Mouse (Mus musculus) brain, adult 2 months (tissue): ENCODE measurements around the gene Ssr1.

Source experiments
- DNase-seq: peaks from one replicate; pipeline ENCODE4 v3.0.0; 2011; ENCODE audit warnings: low read depth, low spot score

The Ssr1 gene

DNA sequence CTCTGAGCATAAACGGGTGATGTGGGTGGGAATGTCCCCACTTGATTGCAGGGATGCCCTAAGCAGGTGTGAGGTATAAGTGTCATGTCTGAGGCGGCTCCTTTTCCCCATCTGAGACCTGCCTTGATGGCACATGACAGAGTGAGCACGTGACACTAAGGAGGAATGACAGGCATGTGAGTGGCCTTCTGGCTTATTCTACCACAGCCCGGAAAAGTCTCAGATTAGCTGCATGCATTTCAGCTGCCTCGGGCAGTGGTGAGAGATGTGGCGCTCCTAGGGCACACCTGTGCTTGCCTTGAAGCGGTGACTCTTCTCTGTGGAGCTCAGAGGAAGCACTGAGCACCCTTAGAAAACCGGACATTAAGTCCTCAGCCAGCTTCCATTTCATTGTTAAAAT, 48.6 kb downstream of the Ssr1 start:
- no peak for DNase-seq

DNA sequence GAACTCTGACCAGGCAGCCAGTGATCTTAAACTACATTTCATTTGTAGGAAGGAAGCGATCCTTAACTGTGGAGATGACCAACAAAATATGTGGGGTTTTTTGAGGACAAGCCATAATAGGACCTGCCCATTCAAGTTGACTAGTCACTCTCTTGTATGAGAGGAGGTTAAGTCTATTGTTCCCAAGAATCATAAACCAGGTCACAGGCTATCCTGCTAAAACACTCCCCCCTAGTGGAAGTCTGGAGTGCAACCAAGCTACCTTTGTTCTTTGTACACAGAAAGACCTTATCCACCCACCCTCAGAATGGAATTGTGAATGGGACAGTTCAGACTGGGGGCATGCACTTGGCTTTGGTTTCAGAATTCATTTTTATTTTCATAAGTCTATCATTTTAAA, 49.7 kb downstream of the Ssr1 start:
- peak; percentile 55 for DNase-seq

DNA sequence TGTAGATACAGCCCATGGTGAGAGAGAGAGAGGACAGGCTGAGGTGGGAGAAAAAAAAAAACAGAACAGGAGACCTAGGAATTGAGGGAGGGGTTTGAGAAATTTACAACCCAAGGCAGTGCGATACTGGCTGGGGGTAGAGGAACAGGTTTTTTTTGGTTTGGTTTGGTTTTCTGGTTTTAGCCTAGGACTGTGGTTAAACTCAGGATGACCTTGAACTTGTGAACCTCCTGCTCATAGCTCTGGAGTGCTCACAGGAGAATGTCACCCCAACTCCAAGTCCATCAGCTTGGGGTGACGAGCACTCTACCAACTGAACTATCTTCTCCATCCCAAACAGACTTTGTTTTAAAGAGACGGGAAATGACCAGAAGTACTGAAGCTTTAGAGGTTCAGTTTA, 50.6 kb downstream of the Ssr1 start:
- DNase-seq = no peak

DNA sequence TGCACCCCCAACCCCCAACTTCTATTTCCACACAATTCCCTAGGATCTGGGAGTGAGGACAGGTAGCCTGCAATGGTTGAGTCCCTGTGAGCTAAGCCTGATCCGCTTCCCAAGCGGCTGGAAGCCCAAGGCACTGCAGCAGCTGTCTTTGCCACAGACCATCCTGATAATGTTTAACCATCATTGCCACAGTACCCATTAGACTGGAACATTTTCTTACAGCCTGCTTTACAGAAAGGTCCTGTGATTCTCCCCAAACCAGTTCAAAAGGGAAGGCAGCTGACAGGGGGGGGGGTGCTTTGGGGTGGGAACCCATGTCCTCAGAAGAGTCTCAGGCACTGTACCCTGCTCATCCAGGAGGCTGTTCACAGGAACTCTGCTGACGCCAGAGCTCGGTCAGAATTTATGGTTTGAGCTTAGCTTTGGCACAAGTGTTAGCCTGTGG, 51.1 kb downstream of the Ssr1 start:
- DNase-seq = no peak

DNA sequence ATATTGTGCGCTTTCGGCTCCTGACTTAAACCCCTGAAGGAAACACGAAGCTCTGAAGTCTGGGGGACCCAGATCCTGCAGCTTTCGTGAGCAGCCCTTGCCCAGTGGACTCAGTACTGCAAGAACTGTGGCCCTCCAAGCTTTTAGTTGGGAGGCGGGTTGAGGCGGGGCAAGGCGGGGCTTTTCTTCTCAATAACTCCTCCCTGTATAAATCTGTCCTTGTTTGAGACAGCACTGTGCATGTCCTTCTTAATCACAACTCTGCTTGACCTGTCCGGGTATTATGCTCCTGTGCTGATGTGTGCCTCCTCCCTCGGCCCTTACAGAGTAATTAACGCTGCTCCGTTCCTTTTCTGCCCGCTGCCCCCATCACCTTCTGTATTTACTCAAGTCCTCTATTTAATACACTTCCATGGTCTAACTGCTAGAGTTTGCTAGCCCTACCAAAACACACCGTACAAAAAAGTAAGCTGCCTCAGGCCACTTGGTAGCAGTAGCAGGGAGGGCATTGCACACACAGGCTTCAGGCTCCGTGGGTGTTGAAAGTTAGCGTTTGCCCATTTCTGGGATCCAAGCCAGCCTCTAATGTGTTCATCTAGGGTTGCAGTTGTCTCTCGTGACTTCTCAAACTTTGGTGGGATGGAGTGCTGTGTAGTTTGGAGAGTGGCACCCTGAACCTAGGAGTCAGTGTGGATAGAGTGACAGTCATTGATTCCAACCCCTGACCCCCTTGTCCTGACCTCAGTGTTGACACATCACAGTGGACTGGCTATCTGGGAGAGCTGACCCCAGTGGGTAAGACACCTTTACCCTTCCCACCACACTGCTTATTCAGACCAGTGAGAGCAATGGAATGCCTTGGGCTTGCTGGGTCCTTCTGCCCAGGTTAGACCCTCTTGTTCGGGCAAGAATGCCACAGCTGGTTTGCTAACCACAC, 51.8 kb downstream of the Ssr1 start:
- no peak for DNase-seq

DNA sequence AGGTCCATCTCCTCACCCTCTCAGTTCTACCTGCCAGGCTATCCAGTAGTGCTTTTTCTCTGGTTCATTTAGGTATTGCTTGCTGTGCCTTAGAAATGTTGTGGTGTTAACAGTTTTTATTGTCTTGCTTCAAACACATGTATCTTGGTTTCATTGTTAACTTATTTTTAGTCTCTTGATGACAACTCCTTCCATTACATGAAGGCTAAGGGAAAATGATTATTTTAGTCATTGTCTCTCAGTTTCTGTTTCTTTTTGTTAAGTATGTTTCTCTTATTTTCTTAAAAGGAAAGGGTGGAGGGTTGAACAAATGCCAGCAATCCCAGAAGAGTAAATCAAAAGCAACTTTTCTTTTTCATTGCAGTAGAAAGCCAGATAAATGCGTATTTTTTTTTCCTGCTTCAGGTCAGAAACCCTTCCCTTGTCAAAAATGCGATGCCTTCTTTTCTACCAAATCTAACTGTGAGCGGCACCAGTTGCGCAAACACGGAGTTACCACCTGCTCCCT, 52.8 kb downstream of the Ssr1 start:
- no peak for DNase-seq

DNA sequence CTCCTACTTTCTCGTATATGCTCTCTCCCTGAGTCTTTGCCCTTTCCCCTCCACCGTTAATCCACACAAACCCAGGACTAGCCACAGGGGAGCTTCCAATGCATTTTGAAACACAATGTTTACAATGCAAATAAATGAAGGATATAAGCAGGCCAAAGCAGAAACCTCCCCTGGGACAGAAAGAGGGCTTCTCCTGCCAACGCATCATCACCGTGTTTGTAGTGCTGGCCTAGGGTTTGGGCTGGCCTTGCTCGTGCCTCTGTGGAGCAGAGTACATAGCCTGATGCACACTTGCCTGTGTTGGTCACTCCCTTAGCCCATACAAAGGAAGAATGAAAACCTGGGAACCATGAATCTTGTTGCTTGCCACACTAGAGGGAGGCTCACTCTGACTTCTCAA, 53.4 kb downstream of the Ssr1 start:
- no peak for DNase-seq

DNA sequence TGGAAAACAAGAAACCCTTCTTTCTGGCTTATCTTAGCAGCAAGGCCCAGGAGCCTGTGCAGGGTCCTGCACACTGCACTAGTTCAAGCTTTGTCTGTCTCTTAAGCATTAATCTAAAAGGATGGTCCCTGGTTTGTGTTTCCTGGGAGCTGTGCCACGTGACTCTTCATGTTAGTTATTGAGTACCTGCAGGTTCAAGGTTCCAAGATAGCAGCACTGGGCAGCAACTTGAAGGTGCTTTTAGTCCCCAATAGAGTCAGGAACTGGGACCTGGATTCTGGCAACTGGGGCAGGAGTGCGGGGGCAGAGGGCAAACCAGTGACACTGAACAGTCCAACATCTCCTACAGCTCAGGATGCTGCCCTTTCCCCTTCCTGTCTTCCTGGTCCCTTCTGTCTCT, 53.9 kb downstream of the Ssr1 start:
- DNase-seq = no peak

DNA sequence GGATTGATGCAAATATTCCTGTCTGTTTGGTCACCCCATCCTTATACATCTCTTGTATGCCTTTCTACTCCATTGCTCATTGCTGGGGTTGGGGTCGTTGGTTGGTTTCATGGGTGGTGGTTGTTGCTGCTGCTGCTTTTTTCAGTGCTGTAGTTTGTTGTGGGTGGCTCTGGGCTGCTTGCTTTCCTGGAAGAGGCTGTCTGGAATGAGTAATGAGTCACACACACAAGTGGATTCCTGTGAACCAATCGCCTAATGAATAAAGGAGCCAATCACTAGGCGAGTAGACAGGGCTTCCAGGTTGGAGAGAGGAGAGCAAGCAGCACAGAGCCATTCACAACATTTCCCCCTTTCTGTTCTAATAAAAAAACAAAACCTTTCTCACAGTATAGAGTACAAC, 57.7 kb downstream of the Ssr1 start:
- no peak for DNase-seq

DNA sequence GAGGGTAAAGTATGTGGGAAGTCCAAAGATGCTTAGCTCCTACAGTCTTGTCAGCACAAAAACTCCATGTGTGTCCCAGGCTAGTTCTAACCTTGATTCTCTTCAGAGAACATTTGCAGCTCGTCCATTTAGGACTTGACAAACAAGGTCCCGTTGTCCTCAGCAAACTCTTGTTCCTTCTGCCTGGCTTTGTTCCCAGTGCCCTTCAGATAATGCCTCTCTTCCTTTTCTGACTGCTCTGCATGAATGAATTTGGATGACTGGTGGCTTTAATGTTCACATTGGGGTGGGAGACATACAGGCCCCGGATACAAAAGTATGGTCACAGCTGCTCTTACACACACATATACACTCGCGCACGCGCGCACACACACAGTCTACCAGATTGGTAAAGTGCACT, 59.1 kb downstream of the Ssr1 start:
- DNase-seq = no peak

DNA sequence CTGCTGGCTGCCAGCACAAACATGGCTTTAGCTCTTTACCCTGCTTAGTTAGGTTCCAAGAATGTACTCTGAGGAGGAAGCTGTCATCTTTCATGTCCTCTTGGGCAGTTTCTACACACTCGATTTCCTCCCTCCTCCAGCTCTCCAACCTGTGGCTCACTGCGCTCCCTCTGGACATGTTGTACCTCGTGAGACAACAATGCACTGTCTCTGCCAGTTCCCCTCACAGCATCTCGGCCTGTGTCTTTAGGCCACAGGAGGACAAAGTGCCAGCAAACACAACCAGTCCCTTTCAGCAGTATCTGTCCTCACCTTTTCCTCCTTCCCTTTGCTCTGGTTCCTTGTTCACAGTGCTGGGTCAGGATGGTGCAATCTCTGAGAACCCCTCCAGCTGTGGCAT, 59.9 kb downstream of the Ssr1 start:
- DNase-seq = no peak

DNA sequence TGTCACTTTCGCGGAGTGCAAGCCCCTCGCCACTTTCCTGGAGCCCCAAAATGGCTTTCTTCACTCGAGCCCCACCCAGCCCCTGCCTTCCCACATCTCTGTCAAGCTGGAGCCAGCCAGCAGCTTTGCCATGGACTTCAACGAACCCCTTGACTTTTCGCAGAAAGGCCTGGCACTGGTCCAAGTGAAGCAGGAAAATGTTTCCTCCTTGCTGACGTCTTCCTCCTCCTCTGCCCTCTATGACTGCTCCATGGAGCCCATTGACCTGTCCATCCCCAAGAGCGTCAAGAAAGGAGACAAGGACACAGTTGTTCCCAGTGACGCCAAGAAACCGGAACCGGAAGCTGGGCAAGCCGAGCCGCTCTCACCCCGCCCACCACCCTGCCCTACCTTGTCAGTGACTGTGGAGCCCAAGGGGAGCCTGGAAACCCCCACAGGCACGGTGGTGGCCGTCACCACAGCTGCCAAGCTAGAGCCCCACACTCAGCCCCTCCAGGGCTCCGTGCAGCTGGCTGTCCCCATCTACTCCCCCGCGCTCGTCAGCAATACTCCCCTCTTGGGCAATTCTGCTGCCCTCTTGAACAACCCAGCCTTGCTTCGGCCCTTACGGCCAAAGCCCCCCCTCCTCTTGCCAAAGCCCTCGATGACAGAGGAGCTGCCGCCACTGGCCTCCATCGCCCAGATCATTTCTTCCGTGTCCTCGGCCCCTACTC, 62.7 kb downstream of the Ssr1 start:
- no peak for DNase-seq

DNA sequence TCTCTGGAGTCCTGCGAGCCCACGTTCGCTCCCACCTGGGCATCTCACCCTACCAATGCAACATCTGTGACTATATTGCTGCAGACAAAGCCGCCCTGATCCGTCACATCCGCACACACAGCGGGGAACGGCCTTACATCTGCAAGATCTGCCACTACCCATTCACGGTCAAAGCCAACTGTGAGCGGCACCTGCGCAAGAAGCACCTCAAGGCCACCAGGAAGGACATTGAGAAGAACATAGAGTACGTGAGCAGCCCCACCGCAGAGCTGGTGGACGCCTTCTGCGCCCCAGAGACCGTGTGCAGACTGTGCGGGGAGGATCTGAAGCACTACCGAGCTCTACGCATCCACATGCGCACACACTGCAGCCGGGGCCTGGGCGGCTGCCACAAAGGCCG, 63.4 kb downstream of the Ssr1 start:
- DNase-seq = no peak

DNA sequence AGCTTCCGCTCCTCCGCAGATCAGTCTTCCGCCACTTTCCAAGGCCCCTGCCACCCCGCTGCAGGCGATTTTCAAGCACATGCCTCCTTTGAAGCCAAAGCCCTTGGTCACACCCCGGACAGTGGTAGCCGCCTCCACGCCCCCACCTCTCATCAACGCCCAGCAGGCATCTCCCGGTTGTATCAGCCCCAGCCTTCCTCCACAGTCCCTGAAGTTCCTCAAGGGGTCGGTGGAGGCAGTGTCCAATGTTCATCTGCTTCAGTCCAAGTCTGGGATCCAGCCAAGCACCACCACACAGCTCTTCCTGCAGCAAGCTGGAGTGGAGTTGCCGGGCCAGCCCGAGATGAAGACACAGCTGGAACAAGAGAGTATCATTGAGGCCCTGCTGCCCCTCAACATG, 63.9 kb downstream of the Ssr1 start:
- no peak for DNase-seq

DNA sequence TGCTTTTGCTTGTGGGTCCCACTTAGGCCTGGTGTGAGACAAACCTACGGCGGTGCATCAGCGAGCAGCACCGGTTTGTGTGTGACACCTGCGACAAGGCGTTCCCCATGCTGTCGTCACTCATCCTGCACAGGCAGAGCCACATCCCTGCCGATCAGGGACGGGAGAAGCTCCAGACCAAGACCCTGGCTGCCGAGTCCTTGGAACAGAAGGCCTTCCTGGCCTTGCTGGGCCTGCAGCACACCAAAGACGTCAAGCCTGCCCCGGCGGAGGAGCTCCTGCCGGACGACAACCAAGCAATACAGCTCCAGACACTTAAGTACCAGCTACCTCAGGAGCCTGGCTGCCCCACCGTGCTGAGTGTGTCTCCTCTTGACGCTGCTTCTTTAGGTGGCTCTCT, 64.5 kb downstream of the Ssr1 start:
- no peak for DNase-seq

DNA sequence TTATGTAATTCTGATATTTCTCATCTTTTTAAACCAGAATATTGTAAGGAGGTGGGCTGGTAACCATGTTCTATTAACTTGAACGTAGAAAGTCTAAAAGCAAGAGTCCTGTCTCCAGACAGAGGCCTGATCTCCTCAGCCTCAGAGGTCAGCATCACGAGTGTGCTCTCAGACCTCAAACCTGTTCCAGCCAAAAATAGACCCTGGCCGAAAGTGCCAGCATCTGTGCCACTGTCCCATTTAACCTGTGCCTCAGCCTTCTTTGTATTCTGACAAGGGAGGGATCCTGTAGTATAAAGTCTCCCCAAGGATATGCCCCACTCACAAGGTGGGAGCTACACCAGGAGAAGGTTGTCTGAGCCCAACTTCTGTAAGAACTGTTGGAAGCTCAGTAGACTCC, 67.6 kb downstream of the Ssr1 start:
- DNase-seq = no peak

DNA sequence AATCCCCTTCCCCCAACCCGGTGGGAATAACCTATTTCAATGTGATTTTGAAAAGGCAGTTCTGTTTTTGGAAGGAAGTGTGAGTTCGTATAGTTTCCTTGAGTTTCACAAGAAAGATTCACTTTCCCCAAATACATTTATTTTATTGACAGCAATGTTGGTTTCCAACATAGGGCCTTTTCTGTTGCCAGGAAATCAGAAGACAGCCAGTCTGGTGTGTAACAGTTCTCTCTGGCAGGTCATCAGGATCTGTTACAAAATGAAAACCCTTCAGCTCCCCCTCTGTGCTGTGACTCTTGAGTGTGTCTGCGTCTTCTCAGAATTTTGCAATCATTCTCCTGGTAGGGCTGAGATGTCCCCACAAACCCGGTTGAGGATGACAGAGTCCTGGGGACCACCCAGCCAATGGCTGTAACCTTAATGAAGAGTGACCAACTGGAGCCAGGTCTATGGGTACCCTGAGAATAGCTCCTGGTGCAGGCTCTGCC, 69.5 kb downstream of the Ssr1 start:
- no peak for DNase-seq

DNA sequence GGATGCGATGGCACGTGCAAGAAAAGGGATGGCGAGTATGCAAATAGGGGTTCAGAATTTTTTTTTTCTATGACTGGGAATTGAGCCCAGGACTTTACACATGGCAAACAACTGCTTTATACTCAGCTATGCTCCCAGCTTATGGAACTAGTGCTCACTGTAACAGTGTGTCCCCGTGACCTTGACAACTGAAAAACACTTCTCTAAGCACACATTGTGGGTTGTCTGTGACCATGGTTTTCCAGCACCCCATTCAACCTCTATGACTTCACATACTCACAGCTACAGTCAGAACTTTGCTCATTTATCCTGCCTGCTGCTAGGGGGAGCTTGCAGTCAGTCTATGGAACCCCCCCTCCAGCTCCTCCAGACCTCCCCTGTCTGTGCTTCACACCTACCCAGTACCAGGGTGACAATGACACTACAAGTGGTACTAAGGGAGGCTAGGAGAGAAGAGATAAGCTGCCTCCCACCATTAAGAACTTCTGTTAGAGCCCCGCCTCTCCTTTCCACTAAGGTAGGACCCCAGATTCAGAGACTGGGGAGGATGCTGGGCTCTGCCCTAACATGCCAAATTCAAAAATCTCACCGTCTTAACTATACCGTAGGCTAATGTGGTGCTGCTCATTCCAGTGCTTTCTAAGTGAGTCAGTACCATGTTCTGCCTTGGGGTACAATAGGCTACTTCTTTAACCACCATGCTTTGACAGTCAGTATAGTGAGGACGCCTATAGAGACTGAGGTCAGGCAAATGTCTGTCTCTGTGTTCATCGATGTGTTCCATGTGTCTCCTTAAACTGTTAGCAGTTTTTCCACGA, 70.2 kb downstream of the Ssr1 start:
- no peak for DNase-seq

DNA sequence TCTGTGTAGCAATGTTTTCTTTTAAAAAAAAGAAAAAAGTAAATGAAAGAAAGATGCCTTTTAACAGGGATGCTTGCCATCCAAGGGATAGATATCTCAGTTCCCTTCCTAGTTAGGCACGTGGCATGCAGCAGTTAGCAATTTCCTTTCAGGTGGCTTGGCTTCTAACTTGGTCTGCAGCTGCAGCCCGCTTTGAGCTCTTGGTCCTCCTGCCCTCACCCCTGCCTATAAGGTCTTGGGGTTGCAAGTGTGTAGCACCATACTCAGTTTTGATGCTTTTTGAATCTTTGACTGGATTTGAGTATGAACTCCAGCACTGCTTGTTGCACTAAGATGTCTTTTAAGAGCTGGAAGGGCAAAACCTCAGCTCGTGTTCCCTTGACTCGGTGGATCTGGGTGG, 70.9 kb downstream of the Ssr1 start:
- no peak for DNase-seq

DNA sequence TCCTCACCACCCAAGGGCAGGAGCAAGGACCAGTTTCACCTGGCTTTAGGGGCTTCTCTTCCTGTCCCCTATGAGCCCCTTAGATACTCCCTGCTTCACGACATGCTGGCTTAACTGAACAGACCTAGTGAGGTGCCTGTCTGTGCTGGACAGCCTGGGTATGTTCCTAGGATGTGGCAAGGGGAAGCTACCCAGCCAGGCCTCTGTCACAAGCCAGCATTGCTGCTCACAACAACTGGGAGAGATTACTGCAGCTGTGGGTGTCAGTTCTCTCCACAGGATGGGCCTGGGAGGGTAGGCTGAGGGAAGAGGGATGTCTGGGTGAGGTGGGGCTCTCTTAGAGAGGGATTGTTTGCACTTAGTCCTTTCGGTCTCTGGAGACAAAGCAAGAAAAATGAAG, 73.3 kb downstream of the Ssr1 start:
- no peak for DNase-seq

DNA sequence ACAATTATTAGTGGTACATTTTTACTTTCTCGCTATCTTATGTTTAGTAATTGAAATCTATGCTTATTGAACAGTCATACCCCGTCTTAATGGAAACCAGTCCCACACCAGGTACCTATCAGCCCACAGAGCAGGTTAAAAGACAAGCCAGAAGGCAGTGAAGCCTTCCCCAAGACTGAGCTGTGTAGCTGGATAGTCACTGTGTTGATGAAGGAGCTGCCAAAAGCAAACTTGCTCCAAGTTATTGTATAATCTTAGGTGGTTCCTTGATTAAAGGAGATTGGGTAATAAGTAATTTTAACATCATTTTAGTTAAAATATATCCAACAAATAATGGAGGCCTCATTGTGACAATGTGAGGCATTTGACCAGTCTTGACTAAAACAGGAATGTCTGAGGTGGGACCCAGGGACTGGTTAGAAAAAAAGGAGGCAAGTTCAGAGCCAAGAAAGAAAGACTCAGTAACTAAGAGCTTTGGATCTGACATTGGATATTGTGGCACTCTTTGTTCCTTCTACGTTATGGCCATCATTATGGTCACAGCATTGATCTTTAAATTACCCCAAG, 74.2 kb downstream of the Ssr1 start:
- no peak for DNase-seq
